Mouse (Mus musculus): ENCODE measurements around the gene Pik3r2. TPM values are rescaled to one million over a fixed set of nuclear protein-coding genes. Genes with fewer than 3 reads are reported as not detected.

The Pik3r2 gene
- polyA plus RNA-seq, 1 experiment from 2014 or later, result 8.9 TPM

DNA sequence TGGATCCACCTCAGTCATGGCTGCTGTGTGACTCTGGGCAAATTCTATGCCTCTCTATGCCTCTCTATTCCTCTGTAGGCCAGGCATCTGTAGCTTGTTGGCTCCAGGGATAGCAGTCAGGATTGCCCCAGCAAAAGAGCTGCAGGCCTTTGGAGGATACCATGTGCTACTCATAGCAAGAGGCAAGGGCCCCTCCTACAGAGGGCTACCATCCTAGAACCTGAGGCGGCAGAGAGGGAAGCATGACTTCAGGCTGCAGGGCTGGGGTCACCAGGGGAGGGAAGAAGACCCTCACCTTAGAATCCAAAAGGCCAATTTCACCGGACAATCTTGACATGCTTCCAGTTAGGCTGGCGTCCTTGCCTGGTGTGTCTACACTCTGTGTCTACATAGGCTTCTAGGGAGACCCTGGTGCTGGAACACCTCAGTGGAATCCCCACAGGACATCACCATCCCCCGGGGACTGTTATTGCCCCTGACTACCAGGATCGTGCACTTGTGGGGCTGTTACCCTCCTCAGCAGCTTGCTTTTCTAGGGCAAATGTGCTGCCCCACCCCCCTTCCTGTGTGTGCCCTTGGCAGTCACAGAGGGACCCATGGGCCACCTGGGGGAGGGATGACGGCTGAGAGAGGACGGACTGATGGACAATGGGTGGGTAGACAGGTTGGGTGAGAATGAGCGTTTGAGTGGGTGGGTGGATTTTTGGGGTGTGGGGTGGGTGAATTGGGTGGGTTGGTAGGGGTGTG lies 32.6 kb upstream of the Pik3r2 start:
- 61% methylated on average over 8 of the region's 8 CpGs for WGBS (ENCODE audit: insufficient replicate concordance)
- no peaks in the 10 kb centered on the region for H3K9me3 ChIP-seq (ENCODE audit: low read length)
- no peak overlapping the region; the same call in 1 of the 2 replicates for H3K9ac ChIP-seq (replicated peaks)
- H3K27me3 ChIP-seq (ENCODE audit: insufficient read depth, low read length), result no peaks in the 10 kb centered on the region
- ATAC-seq, result no peak
- H3K4me3 ChIP-seq (ENCODE audit: low read depth, low read length), result no peak overlapping the region
- 0 out of 2 replicates have a peak overlapping the region, but pooled peaks have one; percentile 38 for H3K4me2 ChIP-seq (ENCODE audit: low read depth, low read length)
- H3K27ac ChIP-seq (ENCODE audit: low read depth), result no peak overlapping the region
- peaks cover 37% of the 10 kb centered on the region for H3K4me1 ChIP-seq (ENCODE audit: insufficient read depth)
- no peak for TF ChIP-seq EP300 (IDR thresholded peaks at IDR 0.05; ENCODE audit: low read depth)
- no peak for TF ChIP-seq CTCF (IDR thresholded peaks at IDR 0.05; ENCODE audit: low read depth)
- no peaks in the 10 kb centered on the region for H3K36me3 ChIP-seq (replicated peaks; ENCODE audit: insufficient read depth, low read length)
- no peak for DNase-seq

DNA sequence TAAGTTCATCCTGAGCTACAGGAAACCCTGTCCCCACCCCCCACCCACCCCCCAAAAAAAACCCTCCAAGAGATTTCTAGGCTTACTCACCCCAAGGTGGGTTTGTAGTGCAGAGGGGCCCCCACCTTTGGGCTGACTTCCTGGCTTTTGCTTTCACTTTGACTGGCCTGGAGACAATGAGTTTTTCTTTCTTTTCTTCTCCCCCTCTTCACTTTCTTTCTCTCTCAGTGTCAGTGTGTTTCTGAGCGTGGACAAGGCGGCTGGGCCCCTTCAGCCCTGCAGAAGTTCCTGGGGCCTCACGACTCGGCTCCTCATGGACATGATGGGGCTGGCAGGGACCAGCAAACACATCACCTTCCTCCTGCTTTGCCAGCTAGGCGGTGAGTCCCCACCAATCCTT lies 31.7 kb upstream of the Pik3r2 start, which contains the start of gene Il12rb1:
Il12rb1 (plus strand) TSS at position 211 of the 400 bp plus-strand sequence.
- Histone ChIP-seq H3K27me3 (ENCODE audit: insufficient read depth, low read length) (no peaks in the 10 kb centered on the region), H3K4me2 (ENCODE audit: low read depth, low read length) (peak within 1 kb of the TSS; percentile 38; the same call in 1 of the 2 replicates), H3K4me3 (ENCODE audit: low read depth, low read length) (no peak within 1 kb of the TSS), H3K4me1 (ENCODE audit: insufficient read depth) (peaks cover 44% of the 10 kb centered on the region), H3K27ac (ENCODE audit: low read depth) (peak within 1 kb of the TSS; percentile 78; the same call in 1 of the 2 replicates), H3K9me3 (ENCODE audit: low read length) (no peaks in the 10 kb centered on the region), H3K9ac (replicated peaks) (peak within 1 kb of the TSS; percentile 26; the same call in 1 of the 2 replicates), H3K36me3 (replicated peaks; ENCODE audit: insufficient read depth, low read length) (no peaks in the 10 kb centered on the region)
- ATAC-seq (no peak), DNase-seq (no peak)
- no peak for TF ChIP-seq CTCF (IDR thresholded peaks at IDR 0.05; ENCODE audit: low read depth)
- no peak for TF ChIP-seq EP300 (IDR thresholded peaks at IDR 0.05; ENCODE audit: low read depth)
- 42% methylated on average over 5 of the region's 5 CpGs for WGBS (ENCODE audit: insufficient replicate concordance)

DNA sequence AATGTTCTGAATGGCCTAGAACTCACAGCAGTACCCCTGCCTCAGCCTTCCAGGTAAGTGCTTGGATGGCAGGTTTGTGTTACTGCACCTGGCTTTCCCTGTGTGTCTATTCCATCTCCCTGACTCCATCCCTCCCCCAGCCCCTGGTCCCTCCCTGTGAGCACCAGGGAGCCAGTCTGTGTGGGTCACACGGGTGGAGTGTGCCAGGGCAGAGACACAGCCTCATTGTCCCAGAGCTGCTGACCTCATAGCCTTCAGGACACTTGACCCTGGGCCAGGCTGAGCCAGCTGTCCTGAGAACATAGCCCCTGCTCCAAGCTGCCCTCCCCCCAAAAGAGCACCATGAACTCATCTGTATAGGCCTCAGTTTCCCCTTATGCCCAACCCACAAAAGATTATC lies 30.8 kb upstream of the Pik3r2 start:
- Histone ChIP-seq H3K4me1 (ENCODE audit: insufficient read depth) (peaks cover 50% of the 10 kb centered on the region), H3K4me3 (ENCODE audit: low read depth, low read length) (no peak overlapping the region), H3K9me3 (ENCODE audit: low read length) (no peaks in the 10 kb centered on the region), H3K27ac (ENCODE audit: low read depth) (peak overlapping the region; percentile 78), H3K4me2 (ENCODE audit: low read depth, low read length) (0 out of 2 replicates have a peak overlapping the region, but pooled peaks have one; percentile 32), H3K27me3 (ENCODE audit: insufficient read depth, low read length) (no peaks in the 10 kb centered on the region), H3K36me3 (replicated peaks; ENCODE audit: insufficient read depth, low read length) (no peaks in the 10 kb centered on the region), H3K9ac (replicated peaks) (no peak overlapping the region)
- WGBS (ENCODE audit: insufficient replicate concordance), result 68% methylated on average over 1 of the region's 1 CpGs
- DNase-seq (no peak), ATAC-seq (no peak)
- TF ChIP-seq CTCF (IDR thresholded peaks at IDR 0.05; ENCODE audit: low read depth), result no peak
- TF ChIP-seq EP300 (IDR thresholded peaks at IDR 0.05; ENCODE audit: low read depth), result no peak

DNA sequence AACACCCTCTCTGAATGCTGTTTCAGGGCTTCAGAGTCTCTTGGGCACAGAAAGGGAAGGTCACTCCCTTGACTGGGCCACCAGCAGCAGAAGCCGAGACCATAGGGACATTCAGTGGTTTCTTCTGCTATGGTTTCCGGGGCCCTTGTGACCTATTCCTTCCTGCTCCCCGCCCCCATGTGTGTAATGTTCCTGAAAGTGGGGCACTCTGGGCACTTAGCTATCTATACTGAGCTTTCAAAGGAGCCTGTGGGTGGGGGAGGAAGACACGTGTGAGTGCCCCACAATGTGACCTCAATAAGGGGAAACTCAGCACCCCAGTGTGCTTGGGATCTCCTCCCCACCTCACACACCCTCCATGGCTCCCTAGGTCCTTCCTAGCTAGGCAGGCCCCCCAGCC lies 30.0 kb upstream of the Pik3r2 start:
- peak; percentile 22; the same call in 1 of the 2 replicates for ATAC-seq
- Histone ChIP-seq H3K4me3 (ENCODE audit: low read depth, low read length) (no peak overlapping the region), H3K4me2 (ENCODE audit: low read depth, low read length) (peak overlapping the region; percentile 32), H3K27me3 (ENCODE audit: insufficient read depth, low read length) (no peaks in the 10 kb centered on the region), H3K27ac (ENCODE audit: low read depth) (peak overlapping the region; percentile 78), H3K9me3 (ENCODE audit: low read length) (no peaks in the 10 kb centered on the region), H3K36me3 (replicated peaks; ENCODE audit: insufficient read depth, low read length) (no peaks in the 10 kb centered on the region), H3K9ac (replicated peaks) (no peak overlapping the region; the same call in 1 of the 2 replicates), H3K4me1 (ENCODE audit: insufficient read depth) (peaks cover 57% of the 10 kb centered on the region)
- WGBS (ENCODE audit: insufficient replicate concordance), result 31% methylated on average over 4 of the region's 4 CpGs
- peak; percentile 68 for DNase-seq
- TF ChIP-seq EP300 (IDR thresholded peaks at IDR 0.05; ENCODE audit: low read depth) (no peak; the same call in 1 of the 2 replicates), CTCF (IDR thresholded peaks at IDR 0.05; ENCODE audit: low read depth) (no peak)

DNA sequence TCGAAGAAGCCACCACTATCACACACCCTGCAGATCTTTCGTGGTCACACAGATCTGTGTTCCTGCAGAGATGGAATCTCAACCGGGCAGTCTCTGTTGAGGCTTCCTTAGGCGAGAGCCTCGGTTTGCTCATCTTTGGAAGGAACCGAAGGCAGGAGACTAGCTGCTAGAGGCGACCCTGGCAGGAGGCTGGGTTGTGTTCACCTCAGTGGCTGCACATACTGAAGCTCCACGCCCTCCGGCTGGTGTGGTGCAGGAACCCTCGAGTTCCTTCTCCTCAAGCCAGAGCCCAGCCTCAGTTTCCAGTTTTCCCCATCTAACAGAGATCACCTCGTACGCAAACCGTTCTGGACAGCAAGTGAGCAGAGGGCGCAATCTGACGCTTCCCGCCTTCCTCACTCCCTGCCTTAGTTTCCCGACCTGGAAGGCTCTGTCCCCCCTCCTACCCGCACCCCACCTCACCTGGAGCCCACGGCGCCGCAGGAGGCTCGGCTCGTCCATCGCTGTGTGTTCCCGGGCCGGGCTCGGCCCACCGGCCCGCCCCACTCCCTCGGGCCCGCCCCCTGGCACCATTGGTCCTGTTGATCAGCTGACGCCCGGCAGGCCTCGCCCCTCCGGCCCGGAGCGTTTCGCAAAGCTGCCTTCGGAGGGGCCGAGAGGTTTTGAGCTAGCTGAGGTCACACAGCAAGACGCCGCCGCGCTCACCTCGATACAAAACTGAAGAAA lies 28.1 kb upstream of the Pik3r2 start, which contains the start of gene Mast3:
Mast3 (minus strand) TSS at position 574 of the 726 bp plus-strand sequence.
- DNase-seq (peak; percentile 92), ATAC-seq (peak; percentile 87)
- under 1% methylated on average over 45 of the region's 45 CpGs for WGBS (ENCODE audit: insufficient replicate concordance)

More for the DNA sequence above, 28.1 kb upstream of the Pik3r2 start, which contains the start of gene Mast3:
- peak within 1 kb of the TSS; percentile 72 for H3K9ac ChIP-seq (replicated peaks)
- TF ChIP-seq CTCF (IDR thresholded peaks at IDR 0.05; ENCODE audit: low read depth), result no peak
- H3K9me3 ChIP-seq (ENCODE audit: low read length), result no peaks in the 10 kb centered on the region
- H3K36me3 ChIP-seq (replicated peaks; ENCODE audit: insufficient read depth, low read length), result no peaks in the 10 kb centered on the region
- peaks cover 67% of the 10 kb centered on the region for H3K4me1 ChIP-seq (ENCODE audit: insufficient read depth)
- H3K27me3 ChIP-seq (ENCODE audit: insufficient read depth, low read length), result peaks cover 1% of the 10 kb centered on the region; the same call in 1 of the 2 replicates
- H3K4me3 ChIP-seq (ENCODE audit: low read depth, low read length), result peak within 1 kb of the TSS; percentile 73
- H3K27ac ChIP-seq (ENCODE audit: low read depth), result peak within 1 kb of the TSS; percentile 84
- H3K4me2 ChIP-seq (ENCODE audit: low read depth, low read length), result peak within 1 kb of the TSS; percentile 97

Measured in liver, postnatal 0 days (tissue).